Mouse (Mus musculus) gastrocnemius, adult 8-10 months (tissue): Measurements from ENCODE around the gene 5730507C01Rik. TPM values are rescaled to one million over a fixed set of nuclear protein-coding genes. Genes with fewer than 3 reads are reported as not detected.
"Not testable (repeated sequence)": the region's sequence is repeated elsewhere in the genome, so short reads cannot be mapped to it uniquely, and the experiment has no call there.

Experiments used
- DNase-seq, 2 experiments: peaks; one replicate each; pipeline ENCODE4 v3.0.0; 2022; ENCODE audit warnings: low spot score in 2 of 2
- total RNA-seq, 4 experiments: library from RNA; stranded (reverse); gene quantifications; 2 replicates each; pipeline ENCODE4 v1.2.4; 2022

5730507C01Rik gene
- total RNA-seq: under 1 TPM in 1 of 4 experiments, not detected in 3; 0.11 TPM

DNA sequence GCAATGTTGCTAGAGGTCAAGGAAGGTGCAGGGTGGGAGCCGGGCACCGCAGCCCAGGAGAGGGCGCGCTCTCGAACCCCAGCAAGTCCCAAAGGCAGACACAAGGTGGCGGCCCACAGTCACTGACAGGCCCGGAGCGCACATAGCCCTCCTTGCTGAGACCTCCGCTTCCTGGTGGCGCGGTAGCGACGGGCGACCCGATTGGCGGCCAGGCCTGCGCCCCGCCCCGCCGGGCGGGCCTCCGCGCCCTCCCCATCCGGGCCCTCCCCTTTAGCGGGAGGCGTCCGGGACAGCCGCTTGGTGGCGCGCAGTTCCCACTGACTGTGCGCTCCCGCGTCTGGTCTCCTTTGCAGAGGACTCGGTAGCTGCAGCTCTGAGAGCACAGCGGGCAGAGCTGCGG lies at the start of gene 5730507C01Rik:
5730507C01Rik (plus strand) TSS at position 340 of the 400 bp plus-strand sequence.
- DNase-seq: peak in 1 of 2 experiments; percentile 2

DNA sequence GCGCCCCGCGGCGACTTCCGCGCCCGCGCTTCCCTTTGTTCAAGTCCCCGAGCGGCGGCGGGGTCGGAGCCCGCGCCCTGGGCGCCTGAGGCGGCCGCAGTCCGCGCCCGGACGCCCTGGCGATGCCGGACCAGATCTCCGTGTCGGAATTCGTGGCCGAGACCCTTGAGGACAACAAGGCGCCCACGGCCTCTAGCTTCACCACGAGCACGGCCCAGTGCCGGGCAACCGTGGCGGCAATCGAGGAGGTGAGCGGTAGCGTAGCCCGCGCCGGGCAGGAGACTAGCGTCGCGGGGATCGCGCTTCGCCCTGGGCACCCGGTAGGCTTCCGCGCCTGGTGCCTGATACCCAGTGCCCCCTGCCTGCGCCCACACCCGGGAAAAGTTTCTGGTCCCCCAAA lies 306 bp downstream of the 5730507C01Rik start:
- DNase-seq: not testable (repeated sequence)

DNA sequence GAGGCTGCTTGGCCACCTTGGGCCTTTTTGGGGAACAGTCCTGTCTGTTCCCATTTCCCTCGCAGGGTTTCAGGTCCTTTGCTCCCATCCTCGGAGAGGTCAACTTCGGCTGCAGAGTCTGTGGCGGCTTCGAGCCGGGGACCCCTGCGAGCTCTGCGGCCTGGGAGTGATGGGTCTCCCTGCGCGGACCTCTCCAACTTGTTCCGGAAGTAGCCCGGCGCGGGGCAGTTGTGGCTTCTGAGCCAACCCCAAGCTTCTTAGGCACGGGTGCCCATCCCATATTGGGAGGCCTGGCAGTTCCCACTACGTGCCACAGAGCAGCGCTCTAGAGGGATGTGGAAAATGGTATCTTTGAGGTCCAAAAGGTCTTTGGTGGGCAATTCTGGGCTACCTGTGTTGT lies 767 bp downstream of the 5730507C01Rik start:
- not testable (repeated sequence) for DNase-seq
